Mouse (Mus musculus): ENCODE measurements around the gene Zc2hc1c.
"Not testable (repeated sequence)": the region's sequence is repeated elsewhere in the genome, so short reads cannot be mapped to it uniquely, and the experiment has no call there.

DNA sequence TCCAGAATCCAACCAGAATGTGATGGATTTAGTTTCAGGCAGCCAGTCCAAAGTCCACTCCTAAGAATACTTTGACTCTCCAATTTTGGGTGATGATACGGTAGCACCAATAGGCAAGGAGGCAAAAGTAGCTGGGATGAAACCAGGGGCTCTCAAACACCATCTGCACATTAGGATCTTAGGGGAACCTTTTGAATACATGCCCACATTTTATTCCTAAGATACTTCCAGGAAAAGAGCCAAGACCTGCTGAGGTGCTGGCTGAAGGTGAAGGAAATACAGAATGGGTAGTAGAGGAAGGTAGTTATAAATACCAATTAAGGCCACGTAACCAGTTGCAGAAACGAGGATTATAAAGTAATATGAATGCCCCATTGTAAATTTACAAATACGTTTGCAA is 6.6 kb upstream of the Zc2hc1c start:
- not testable (repeated sequence) for TF ChIP-seq CTCF (IDR thresholded peaks at IDR 0.05; ENCODE audit: borderline replicate concordance, insufficient read depth, low read depth, low read length); POLR2A (IDR thresholded peaks at IDR 0.05; ENCODE audit: borderline replicate concordance, insufficient read depth, low read length)
